Mouse (Mus musculus) left cerebral cortex, postnatal 10 days (tissue): ENCODE results near the gene Trim50. TPM values are rescaled to one million over a fixed set of nuclear protein-coding genes. Genes with fewer than 3 reads are reported as not detected.
"Not testable (repeated sequence)": the region's sequence is repeated elsewhere in the genome, so short reads cannot be mapped to it uniquely, and the experiment has no call there.

Source experiments
- DNase-seq, 2 experiments: peaks; one replicate each; pipeline ENCODE4 v3.0.0; 2021 to 2022; ENCODE audit warnings: low spot score in 2 of 2, mixed read lengths in 1 of 2; ENCODE audit errors: extremely low spot score in 1 of 2
- intact Hi-C: fragments of 180-260 bp; cut with DNase I; formaldehyde crosslinking; loops from one replicate; pipeline ENCODE4 v1.15.1; 2025
- total RNA-seq, 2 experiments: library from RNA; stranded (reverse); gene quantifications; 2 replicates each; pipeline ENCODE4 v1.2.3; 2021

Trim50 gene
- total RNA-seq, 2 experiments from 2014 or later = not detected

DNA sequence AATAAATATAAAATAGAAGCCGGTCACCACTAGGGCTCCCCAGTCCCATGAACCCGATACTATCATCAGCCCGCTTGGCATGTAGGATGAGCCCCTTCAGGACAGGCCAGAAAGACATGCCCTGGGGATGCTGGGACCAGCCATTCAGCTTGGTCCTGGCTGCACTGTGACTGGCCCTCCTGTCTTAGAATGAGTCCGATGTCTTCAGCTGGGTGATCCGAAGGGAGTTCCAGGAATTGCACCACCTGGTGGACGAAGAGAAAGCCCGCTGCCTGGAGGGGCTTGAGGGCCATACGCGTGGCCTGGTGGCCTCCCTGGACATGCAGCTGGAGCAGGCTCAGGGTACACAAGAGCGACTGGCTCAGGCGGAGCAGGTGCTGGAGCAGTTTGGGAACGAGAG lies 10.4 kb downstream of the Trim50 start:
- intact Hi-C loops = no loop called here
- peak in 1 of 2 experiments; percentile 32 for DNase-seq

DNA sequence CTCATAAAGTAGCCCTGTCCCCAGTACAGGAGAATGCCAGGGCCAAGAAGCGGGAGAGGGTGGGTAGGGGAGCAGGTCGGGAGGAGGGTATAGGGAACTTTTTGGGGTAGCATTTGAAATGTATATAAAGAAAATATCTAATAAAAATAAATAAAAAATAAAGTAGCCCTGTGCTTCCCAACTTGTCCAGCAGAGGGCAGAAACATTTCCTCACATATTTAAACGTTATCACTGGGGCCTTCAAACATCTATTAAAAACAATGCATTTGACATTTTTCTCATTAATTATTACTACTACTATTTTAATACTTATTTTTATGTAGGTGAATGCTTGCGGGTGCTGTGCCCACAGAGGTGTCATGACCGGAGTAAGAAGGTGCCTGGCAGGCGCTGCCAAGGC lies 14.7 kb downstream of the Trim50 start:
- no peak for DNase-seq
- intact Hi-C loops = no loop called here

DNA sequence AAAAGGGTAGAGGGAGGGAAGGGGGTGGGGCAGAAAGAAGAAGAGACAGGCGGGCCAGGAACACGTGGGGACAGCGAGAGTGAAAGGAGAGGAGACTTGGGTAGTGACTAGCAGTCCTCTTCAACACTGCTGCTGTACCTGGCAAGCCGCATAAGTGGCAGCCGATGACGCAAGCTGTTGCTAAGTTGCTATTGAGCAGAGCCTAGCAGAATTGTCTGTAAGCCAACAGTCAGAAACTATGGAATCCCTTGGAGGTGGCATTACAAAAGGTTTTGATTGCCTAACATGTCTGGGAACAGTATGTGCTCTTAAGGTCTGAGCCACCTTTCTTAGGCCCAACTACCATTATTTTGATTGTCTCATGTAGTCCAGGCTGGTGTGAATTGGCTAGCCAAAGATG lies 15.2 kb downstream of the Trim50 start:
- DNase-seq = no peak
- intact Hi-C loops = no loop called here

DNA sequence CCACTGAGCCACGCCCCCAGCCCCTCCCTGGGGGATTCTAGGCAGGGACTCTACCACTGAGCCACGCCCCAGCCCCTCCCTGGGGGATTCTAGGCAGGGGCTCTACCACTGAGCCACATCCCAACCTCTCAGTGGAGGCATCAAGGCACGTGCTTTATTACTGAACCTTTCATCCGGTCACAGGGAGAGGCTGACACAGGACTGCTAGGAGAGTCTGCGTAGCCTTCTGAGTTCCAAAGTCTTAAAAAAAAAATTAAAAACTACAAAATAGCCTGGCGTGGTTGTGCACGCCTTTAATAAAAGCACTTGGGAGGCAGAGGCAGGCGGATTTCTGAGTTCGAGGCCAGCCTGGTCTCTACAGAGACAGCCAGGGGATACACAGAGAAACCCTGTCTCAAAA lies 16.1 kb downstream of the Trim50 start:
- intact Hi-C loops, DNase-seq: not testable (repeated sequence)

DNA sequence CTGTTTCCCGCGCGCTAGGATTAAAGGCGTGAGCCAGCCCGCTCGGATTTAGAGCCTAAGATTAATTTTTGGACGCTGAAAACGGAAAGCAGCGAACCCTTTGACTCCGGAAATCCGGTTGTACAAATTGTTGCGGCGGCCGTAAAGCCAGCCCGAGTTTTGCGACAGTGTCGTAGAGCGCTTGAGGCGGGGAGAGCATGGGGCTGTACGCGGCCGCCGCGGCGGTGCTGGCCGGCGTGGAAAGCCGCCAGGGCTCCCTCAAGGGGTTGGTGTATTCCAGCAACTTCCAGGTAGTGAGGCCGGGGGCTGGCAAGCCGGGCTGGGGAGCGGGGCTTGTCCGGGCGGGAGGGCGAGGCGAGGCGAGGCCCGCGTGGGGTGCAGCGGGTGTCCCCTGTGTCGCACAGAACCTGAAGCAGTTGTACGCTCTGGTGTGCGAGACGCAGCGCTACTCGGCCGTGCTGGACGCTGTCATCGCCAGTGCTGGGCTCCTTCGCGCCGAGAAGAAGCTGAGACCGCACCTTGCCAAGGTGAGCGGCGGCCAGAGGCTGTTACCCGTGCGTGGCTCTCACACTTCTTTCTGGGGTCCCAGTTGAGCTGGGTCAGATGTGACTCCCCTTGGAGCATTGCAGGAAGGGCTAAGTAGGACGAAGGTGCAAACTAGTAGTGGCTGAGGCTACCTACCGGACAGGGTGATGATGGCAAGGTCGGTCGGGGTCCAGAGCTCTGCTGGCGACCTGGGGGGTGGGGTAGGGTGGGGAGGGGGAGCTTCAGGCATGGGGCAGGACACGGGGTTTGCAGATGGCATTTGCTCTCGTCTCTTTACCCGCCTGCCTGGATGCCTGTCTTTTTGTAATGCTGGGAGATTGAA lies 16.9 kb downstream of the Trim50 start, which contains the start of gene Nsun5:
TSS of gene Nsun5 (plus strand) at position 167 of the 868 bp plus-strand sequence.
- intact Hi-C loops = no loop called here
- DNase-seq = peak; percentile 93 to 97

DNA sequence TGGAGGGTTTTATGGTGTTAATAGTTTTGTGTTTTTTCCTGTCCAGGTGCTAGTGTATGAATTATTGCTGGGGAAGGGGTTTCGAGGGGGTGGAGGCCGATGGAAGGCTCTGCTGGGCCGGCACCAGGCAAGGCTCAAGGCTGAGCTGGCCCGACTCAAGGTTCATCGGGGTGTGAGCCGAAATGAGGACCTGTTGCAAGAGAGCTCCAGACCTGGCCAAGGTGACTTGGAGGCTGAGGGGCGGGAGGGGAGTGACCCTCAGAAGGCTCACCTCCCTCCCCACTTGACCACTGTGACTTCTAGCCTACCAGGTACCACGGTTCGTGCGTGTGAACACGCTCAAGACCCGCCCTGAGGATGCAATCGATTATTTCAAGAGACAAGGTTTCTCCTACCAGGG lies 18.1 kb downstream of the Trim50 start:
- DNase-seq = no peak
- intact Hi-C loops = no loop called here

DNA sequence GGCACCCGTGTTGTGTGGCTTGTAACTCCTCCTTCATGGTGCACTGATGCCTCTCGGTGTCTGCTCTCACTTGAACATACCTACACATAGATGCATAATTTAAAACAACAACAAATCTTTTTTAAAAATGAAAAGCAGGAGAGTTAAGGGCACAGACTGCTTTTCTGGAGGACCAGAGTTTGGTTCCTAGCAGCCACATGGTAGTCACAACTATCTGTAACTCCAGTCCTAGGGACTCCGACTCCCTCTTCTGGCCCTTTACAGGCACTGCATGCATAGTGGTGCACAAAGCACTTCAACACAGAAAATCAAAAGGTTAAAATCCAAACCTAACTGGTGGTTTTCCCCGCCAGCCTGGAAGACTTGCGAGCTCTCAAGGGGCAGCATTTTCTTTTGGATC lies 20.5 kb downstream of the Trim50 start:
- no peak for DNase-seq
- intact Hi-C loops = no loop called here

DNA sequence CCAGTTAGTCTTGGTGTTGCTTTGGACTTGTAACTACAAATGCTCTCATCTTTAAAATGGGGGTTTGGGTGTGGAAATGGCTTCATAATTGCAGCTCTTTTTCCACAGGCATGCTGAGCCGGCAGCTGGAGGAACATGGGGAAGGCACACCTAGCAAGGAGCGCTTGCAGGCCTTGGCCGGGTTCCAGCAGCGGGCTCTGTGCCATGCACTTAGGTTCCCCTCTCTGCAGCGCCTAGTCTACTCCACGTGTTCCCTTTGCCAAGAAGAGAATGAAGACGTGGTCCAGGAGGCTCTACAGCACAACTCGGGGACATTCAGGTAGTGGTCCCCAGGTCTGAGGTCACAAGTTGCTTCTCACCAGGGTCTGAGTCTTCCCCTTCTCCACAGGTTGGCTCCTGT lies 22.1 kb downstream of the Trim50 start:
- intact Hi-C loops = no loop called here
- DNase-seq = peak in 1 of 2 experiments; percentile 60

DNA sequence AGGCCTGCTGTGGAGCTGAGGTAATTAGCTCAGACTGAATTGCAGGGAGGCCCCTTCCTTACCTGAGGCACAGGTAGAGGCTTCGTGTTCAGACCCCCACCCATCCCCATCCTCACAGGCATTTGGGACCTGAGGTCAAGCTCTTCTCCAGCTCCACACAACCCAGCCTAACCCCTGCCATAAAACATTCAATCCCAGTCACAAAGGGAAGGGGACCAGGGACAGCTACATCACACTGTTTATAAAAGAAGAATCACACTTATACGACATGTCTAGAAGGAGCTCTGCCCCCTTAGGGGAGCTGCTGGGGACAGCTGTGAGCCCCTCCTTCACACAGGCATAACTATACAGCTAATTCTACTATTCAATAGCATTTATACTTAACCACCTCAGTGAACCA lies 23.2 kb downstream of the Trim50 start:
- intact Hi-C loops = no loop called here
- DNase-seq = no peak

DNA sequence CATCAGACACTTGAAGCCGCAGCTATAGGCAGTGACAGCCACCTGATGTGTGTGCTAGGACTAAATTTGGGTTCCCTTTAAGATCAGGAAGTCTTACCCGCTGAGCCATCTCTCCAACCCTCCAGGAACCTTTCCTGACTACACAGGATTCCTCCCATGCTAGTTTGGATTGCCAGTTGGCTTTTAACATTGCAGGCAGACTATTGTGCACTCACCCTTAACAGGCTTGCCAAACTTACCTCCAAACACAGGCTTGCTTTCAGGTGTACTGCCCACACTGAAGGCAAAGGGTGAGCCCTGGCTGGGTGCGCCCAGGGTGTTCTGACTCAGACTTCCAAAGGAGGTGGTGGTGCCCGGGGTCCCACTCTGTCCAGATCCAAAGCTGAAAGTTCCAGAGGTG lies 27.6 kb downstream of the Trim50 start:
- DNase-seq = no peak
- intact Hi-C loops = no loop called here

DNA sequence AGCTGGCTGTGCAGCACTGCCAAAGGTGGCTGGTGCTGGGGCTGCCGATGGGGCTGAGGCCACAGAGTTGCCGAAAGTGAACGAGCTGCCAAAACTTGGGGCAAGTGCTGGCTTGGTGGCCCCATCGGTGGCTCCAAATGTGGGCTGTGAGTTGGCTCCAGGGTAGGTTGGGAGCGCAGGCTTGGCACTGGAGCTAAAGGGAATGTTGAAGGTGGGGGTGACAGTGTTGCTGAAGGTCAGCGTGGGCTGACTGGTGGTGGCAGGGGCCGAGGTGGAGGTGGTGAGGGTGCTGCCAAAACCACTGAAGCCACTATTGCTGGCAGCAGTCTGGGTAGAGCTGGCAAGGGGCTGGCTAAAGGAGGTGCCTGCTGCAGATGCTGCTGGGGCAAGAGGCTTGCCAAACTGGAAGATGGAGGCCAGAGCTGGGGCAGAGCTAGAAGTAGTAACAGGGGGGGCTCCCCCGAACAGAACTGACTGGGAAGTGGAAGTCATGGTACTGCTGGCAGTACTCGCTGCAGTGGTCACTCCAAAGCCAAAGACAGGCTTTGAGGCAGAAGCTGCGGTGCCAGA lies 28.3 kb downstream of the Trim50 start:
- no peak for DNase-seq
- intact Hi-C loops = no loop called here

DNA sequence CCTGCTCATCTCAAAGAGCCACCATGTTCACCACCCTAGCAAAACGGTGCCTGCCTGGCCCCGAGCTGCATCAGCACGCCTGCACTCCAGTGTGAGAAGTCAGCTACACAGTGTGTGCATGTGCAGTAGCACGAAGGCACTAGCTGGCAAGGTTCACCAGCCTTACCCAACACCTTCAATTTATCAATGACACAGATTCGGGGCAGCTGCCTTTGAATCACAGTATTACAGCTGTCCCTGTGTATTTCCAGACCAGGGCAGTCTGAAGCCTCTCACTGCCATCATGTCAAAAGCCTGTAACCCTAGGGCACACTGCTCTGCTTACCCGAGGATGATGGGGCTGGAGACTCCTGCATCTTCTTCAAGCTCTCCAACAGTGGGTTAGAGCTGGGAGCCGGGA lies 29.7 kb downstream of the Trim50 start:
- intact Hi-C loops = no loop called here
- no peak for DNase-seq

DNA sequence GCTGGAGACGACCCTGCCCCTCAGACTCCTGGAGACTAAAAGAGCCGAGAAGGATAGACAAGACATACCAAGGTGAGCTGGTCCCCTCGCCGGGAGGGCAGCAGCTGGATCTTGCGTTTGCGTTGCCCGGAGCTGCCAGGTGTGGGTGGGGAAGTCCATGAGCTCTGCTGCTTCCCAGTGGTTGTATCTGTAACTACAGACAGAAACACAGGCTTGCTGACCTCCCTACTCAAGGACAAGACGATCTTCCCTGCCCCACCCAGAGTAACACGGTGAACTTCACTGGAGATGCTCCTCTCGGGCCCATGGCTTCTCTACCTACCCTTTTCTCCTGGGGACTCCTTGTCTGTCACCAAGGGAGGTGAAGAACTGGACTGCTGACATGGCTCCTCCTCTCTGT lies 30.7 kb downstream of the Trim50 start:
- intact Hi-C loops = no loop called here
- DNase-seq = no peak

DNA sequence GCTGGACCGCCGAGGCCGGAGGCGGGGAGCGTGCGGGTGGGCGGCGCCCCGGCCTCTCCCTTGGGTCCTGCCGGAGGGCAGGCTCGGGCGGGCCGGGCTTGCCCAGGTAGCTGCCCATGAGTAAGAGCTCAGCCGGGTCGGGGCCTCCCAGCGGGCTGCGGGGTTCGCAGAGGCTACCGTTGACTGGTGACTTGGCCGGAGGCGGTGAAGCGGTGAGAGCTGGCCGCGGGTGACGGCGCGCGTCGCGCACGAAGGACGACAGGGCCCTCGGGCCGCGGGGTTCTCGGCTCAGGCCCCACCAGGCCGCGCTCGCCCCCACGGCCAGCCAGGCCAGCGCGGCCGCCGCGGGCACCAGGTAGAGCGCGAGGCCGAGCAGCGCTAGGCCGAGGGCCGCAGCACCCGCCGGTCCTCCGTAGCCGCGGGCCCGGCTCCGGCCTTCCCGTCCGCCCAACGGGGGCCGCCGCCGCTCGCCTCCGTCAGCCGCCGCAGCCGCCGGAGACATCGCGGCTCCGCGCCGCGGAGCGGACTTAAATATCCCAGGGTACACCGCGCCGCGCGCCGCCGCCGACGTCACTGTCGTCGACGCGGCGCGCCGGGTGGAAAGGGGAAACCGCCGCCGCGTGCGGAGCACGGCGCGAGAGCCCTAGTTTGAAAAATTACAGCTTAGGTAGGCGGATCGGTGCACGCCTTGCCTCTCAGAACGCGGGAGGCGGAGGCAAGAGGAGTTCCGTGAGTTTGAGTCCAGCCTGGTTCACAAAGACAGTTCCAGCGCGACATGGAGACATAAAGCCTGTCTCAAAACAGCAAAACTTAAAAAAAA lies 41.1 kb downstream of the Trim50 start, which contains the start of gene Pom121:
TSS of gene Pom121 (minus strand) at position 543 of the 820 bp plus-strand sequence.
- peak; percentile 77 to 91 for DNase-seq
- intact Hi-C loops = no loop called here

DNA sequence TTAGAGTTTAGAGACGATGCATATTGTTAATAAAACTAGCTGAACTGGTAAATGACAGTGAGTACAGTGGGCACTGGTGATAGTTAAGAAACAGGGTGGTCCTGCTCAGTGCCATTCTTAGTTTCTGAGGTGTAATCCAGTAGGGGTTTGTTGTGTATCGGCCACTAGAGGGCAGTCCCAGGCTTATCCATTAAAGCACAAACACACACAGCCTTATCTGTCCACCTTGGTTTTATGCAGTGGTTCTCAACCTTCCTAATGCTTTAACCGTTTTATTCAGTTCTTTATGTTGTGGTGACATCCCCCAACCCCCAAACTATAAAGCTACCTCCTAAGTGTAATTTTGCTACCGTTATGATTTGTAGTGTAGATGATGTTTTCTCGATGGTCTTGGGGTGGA lies 42.7 kb downstream of the Trim50 start:
- intact Hi-C loops = no loop called here
- DNase-seq = peak in 1 of 2 experiments; percentile 34

DNA sequence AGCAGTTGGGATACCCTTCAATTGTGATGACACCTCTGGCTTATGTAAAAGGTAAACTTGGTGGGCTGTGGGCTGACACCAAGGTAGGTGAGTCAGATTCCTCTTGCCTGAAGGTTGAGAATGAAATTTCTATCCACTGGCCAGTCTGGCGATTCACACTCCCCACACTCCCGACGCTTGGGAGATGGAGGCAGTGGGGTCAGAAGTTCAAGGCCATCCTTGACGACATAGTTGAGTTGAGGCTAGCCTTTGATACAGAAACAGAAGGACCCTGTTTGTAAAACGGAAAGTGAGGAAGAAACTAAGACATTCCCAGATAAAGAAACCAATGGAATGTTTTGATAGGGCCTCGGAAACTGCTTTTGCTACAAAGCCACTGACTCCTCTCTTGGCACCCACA lies 46.3 kb downstream of the Trim50 start:
- intact Hi-C loops = loop anchor here (2.0 kb wide), 1 partner anchor 95 kb away; no protein-coding TSS in a partner anchor
- DNase-seq = no peak

DNA sequence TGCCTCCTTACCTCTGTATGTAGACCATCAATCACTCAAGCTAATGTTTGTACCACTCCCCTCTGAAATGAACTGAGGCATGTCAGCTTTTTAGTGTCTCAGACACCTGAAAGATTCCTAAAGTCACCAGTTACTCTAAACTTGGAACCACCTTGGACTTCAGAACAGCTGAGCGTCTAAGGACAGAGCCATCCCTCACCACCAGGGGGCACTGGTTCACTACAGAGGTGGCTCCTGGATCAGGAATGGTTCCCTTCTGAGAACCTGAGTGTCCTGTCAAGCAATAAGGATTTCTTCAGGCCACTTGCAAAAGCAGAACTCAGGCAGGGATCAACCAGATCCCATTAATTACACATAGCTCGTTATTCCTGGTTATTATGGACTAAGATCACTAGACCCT lies 47.1 kb downstream of the Trim50 start:
- DNase-seq = peak; percentile 54 to 83
- intact Hi-C loops = loop anchor here (5.0 kb wide), 2 partner anchors 212 to 362 kb away; no protein-coding TSS in a partner anchor

DNA sequence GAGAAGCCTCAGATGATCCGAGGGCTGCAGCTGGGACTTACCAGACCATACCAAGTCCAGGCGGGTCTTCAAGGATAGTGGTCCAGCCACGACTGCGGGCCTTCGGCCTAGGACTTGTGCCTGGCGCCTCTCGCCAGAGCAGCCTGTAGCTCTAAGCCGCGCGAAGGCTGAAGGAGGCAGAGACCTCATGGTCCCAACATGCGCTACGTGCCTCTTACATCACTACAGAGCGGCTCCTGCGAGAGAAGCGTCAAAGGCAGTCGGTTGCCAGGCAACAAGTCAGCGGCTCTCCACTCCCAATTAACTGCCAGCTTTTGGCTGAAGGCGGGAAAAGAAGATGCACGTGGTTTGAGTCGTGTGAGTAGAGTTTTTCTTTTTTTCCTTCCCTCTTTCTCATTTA lies 51.5 kb downstream of the Trim50 start:
- DNase-seq = peak; percentile 72 to 76
- intact Hi-C loops = loop anchor here (5.0 kb wide), 2 partner anchors 208 to 358 kb away; no protein-coding TSS in a partner anchor

DNA sequence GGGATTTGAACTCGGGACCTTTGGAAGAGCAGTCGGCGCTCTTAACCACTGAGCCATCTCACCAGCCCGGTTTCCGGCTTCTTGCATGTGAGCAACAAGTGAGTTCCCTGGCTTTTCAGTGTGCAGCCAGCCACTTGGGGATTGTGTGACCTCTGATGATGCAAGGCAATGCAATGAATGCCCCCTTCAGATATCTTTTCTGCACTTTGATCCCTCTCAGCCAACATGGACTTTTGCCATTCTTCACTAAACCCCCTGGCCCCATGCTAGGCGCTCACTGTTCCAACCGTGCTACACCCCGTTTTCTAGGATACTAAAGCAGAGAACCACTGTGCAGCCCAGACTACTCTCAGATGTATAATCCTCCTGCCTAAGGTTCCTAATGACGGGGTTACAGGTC lies 52.3 kb downstream of the Trim50 start:
- intact Hi-C loops = no loop called here
- DNase-seq = no peak
